Mouse (Mus musculus): ENCODE results near the gene Gimap3. TPM values are rescaled to one million over a fixed set of nuclear protein-coding genes. Genes with fewer than 3 reads are reported as not detected.

The Gimap3 gene
- total and polyA plus RNA-seq, 2 experiments: 1.9 to 3.1 TPM

- Histone ChIP-seq H3K36me3 (ENCODE audit: control insufficient read depth, insufficient read depth, low read length) (no peaks in the 10 kb centered on the region), H3K4me3 (ENCODE audit: insufficient read depth, low read depth, low read length) (no peak overlapping the region), H3K9ac (ENCODE audit: low read depth, low read length) (no peak overlapping the region), H3K79me2 (ENCODE audit: control insufficient read depth, insufficient read depth, low read length) (peaks cover 1% of the 10 kb centered on the region; the same call in 1 of the 2 replicates), H3K27me3 (ENCODE audit: control insufficient read depth, insufficient read depth, low read length) (no peaks in the 10 kb centered on the region), H3K27ac (replicated peaks; ENCODE audit: insufficient read depth, low read depth, low read length) (no peak overlapping the region), H3K4me1 (ENCODE audit: control insufficient read depth, insufficient read depth, low read length) (peaks cover 6% of the 10 kb centered on the region)
- TF ChIP-seq POLR2A (IDR thresholded peaks at IDR 0.05; ENCODE audit: extremely low read depth, insufficient read depth, low read length) (no peak), CTCF (IDR thresholded peaks at IDR 0.05; ENCODE audit: low read depth, low read length) (no peak)
- DNase-seq (ENCODE audit: extremely low read depth, low read depth, low spot score): peak; percentile 62
- 59% methylated on average over 5 of the region's 5 CpGs for WGBS
These were observed 33.0 kb downstream of the Gimap3 start for GRCm38 (mm10) chr6:48737688-48738087.

- Histone ChIP-seq H3K4me3 (ENCODE audit: insufficient read depth, low read depth, low read length) (no peak overlapping the region), H3K27ac (replicated peaks; ENCODE audit: insufficient read depth, low read depth, low read length) (no peak overlapping the region), H3K9ac (ENCODE audit: low read depth, low read length) (no peak overlapping the region), H3K36me3 (ENCODE audit: control insufficient read depth, insufficient read depth, low read length) (no peaks in the 10 kb centered on the region), H3K27me3 (ENCODE audit: control insufficient read depth, insufficient read depth, low read length) (no peaks in the 10 kb centered on the region), H3K79me2 (ENCODE audit: control insufficient read depth, insufficient read depth, low read length) (no peaks in the 10 kb centered on the region), H3K4me1 (ENCODE audit: control insufficient read depth, insufficient read depth, low read length) (peaks cover 6% of the 10 kb centered on the region)
- 88% methylated on average over 2 of the region's 2 CpGs for WGBS
- TF ChIP-seq CTCF (IDR thresholded peaks at IDR 0.05; ENCODE audit: low read depth, low read length): no peak
- no peak for TF ChIP-seq POLR2A (IDR thresholded peaks at IDR 0.05; ENCODE audit: extremely low read depth, insufficient read depth, low read length)
- DNase-seq (ENCODE audit: extremely low read depth, low read depth, low spot score): no peak
These were observed 33.6 kb downstream of the Gimap3 start for GRCm38 (mm10) chr6:48737053-48737452.

- H3K27me3 ChIP-seq (ENCODE audit: control insufficient read depth, insufficient read depth, low read length): no peaks in the 10 kb centered on the region
- H3K79me2 ChIP-seq (ENCODE audit: control insufficient read depth, insufficient read depth, low read length): no peaks in the 10 kb centered on the region
- TF ChIP-seq CTCF (IDR thresholded peaks at IDR 0.05; ENCODE audit: low read depth, low read length): no peak
- no peak for TF ChIP-seq POLR2A (IDR thresholded peaks at IDR 0.05; ENCODE audit: extremely low read depth, insufficient read depth, low read length)
- H3K4me1 ChIP-seq (ENCODE audit: control insufficient read depth, insufficient read depth, low read length): no peaks in the 10 kb centered on the region
- WGBS: 91% methylated on average over 1 of the region's 1 CpGs
- DNase-seq (ENCODE audit: extremely low read depth, low read depth, low spot score): no peak
- no peak overlapping the region for H3K27ac ChIP-seq (replicated peaks; ENCODE audit: insufficient read depth, low read depth, low read length)
- no peak overlapping the region for H3K9ac ChIP-seq (ENCODE audit: low read depth, low read length)
- no peaks in the 10 kb centered on the region for H3K36me3 ChIP-seq (ENCODE audit: control insufficient read depth, insufficient read depth, low read length)
- no peak overlapping the region for H3K4me3 ChIP-seq (ENCODE audit: insufficient read depth, low read depth, low read length)
These were observed 37.0 kb downstream of the Gimap3 start for GRCm38 (mm10) chr6:48733660-48734059.

- Histone ChIP-seq H3K4me3 (ENCODE audit: insufficient read depth, low read depth, low read length) (no peak overlapping the region), H3K9ac (ENCODE audit: low read depth, low read length) (no peak overlapping the region)
These were observed 37.8 kb downstream of the Gimap3 start for GRCm38 (mm10) chr6:48732864-48733304.

GRCm38 (mm10) chr6:48727761-48728160 lies 42.9 kb downstream of the Gimap3 start:
- DNase-seq (ENCODE audit: extremely low read depth, low read depth, low spot score): no peak
- H3K79me2 ChIP-seq (ENCODE audit: control insufficient read depth, insufficient read depth, low read length): no peaks in the 10 kb centered on the region
- no peak overlapping the region for H3K27ac ChIP-seq (replicated peaks; ENCODE audit: insufficient read depth, low read depth, low read length)
- WGBS: 87% methylated on average over 5 of the region's 5 CpGs
- H3K36me3 ChIP-seq (ENCODE audit: control insufficient read depth, insufficient read depth, low read length): no peaks in the 10 kb centered on the region
- no peaks in the 10 kb centered on the region for H3K4me1 ChIP-seq (ENCODE audit: control insufficient read depth, insufficient read depth, low read length)
- no peaks in the 10 kb centered on the region for H3K27me3 ChIP-seq (ENCODE audit: control insufficient read depth, insufficient read depth, low read length)
- H3K9ac ChIP-seq (ENCODE audit: low read depth, low read length): no peak overlapping the region
- TF ChIP-seq CTCF (IDR thresholded peaks at IDR 0.05; ENCODE audit: low read depth, low read length): no peak
- TF ChIP-seq POLR2A (IDR thresholded peaks at IDR 0.05; ENCODE audit: extremely low read depth, insufficient read depth, low read length): no peak
- no peak overlapping the region for H3K4me3 ChIP-seq (ENCODE audit: insufficient read depth, low read depth, low read length)

More at GRCm38 (mm10) chr6:48732864-48733304, 37.8 kb downstream of the Gimap3 start:
- Histone ChIP-seq H3K27me3 (ENCODE audit: control insufficient read depth, insufficient read depth, low read length) (no peaks in the 10 kb centered on the region), H3K79me2 (ENCODE audit: control insufficient read depth, insufficient read depth, low read length) (no peaks in the 10 kb centered on the region), H3K4me1 (ENCODE audit: control insufficient read depth, insufficient read depth, low read length) (no peaks in the 10 kb centered on the region), H3K27ac (replicated peaks; ENCODE audit: insufficient read depth, low read depth, low read length) (no peak overlapping the region), H3K36me3 (ENCODE audit: control insufficient read depth, insufficient read depth, low read length) (no peaks in the 10 kb centered on the region)
- 56% methylated on average over 8 of the region's 8 CpGs for WGBS
- DNase-seq (ENCODE audit: extremely low read depth, low read depth, low spot score): peak; percentile 30
- TF ChIP-seq CTCF (IDR thresholded peaks at IDR 0.05; ENCODE audit: low read depth, low read length) (no peak), POLR2A (IDR thresholded peaks at IDR 0.05; ENCODE audit: extremely low read depth, insufficient read depth, low read length) (no peak)

GRCm38 (mm10) chr6:48725476-48725875 lies 45.2 kb downstream of the Gimap3 start:
- WGBS: 11% methylated on average over 1 of the region's 1 CpGs
- no peak for DNase-seq (ENCODE audit: extremely low read depth, low read depth, low spot score)
- no peak overlapping the region for H3K4me3 ChIP-seq (ENCODE audit: insufficient read depth, low read depth, low read length)
- no peaks in the 10 kb centered on the region for H3K4me1 ChIP-seq (ENCODE audit: control insufficient read depth, insufficient read depth, low read length)
- no peak overlapping the region for H3K9ac ChIP-seq (ENCODE audit: low read depth, low read length)
- no peaks in the 10 kb centered on the region for H3K36me3 ChIP-seq (ENCODE audit: control insufficient read depth, insufficient read depth, low read length)
- H3K27ac ChIP-seq (replicated peaks; ENCODE audit: insufficient read depth, low read depth, low read length): no peak overlapping the region
- no peaks in the 10 kb centered on the region for H3K27me3 ChIP-seq (ENCODE audit: control insufficient read depth, insufficient read depth, low read length)
- no peaks in the 10 kb centered on the region for H3K79me2 ChIP-seq (ENCODE audit: control insufficient read depth, insufficient read depth, low read length)
- no peak for TF ChIP-seq POLR2A (IDR thresholded peaks at IDR 0.05; ENCODE audit: extremely low read depth, insufficient read depth, low read length)
- TF ChIP-seq CTCF (IDR thresholded peaks at IDR 0.05; ENCODE audit: low read depth, low read length): no peak
